Mouse (Mus musculus) T-cell, adult 2 months (primary cell): Measurements from ENCODE around the gene Crebrf.

ENCODE experiments used
- DNase-seq: peaks from one replicate; pipeline ENCODE4 v3.0.0; 2022; ENCODE audit warnings: low spot score

Gene Crebrf

DNA sequence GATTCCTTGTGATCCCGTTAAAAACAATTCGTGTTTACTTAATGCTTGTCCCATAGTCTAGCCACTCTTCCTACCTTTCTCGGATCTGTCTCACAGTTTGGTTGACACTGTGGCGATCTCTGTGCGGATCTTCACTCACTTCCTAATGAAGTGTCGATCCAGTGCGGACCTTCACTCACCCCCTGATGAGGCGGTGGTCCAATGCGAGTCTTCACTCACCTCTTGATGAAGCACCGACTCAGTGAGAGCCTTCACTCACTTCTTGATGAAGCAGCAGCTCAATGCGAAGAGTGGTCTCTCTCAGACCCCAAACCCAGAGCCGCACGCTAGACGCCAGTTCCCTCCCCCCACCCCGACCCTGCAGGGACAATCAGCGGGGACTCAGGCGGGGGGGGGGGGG lies 110.7 kb downstream of the Crebrf start:
- no peak for DNase-seq
